Mouse (Mus musculus) heart, postnatal 0 days (tissue): ENCODE measurements around the gene Mettl8. TPM values are rescaled to one million over a fixed set of nuclear protein-coding genes. Genes with fewer than 3 reads are reported as not detected.

Source experiments
- ATAC-seq: fragments of 200-750 bp; cut with Nextera tagmentation; 2 replicates; pipeline ENCODE4 v1.8.0; 2017; ENCODE audit warnings: low read depth, moderate number of reproducible peaks, moderate library complexity; ENCODE audit not compliant: insufficient read depth
- DNase-seq: peaks from one replicate; pipeline ENCODE4 v3.0.0-alpha.2; 2016; ENCODE audit warnings: low spot score
- H3K27ac ChIP-seq: fragments of 300-500 bp; sonication (generic); 2 replicates; pipeline ENCODE4 v1.5.1; 2014; ENCODE audit warnings: low read depth, mild to moderate bottlenecking
- H3K27me3 ChIP-seq: fragments of 300-500 bp; sonication (generic); 2 replicates; pipeline ENCODE4 v1.6.1; 2014; ENCODE audit warnings: low read length, mixed read lengths; ENCODE audit not compliant: control insufficient read depth, insufficient read depth
- H3K36me3 ChIP-seq: fragments of 300-500 bp; sonication (generic); replicated peaks from 2 replicates; pipeline ENCODE4 v1.6.1; 2014; ENCODE audit warnings: low read length, mixed read lengths; ENCODE audit not compliant: control insufficient read depth, insufficient read depth
- H3K4me1 ChIP-seq: fragments of 300-500 bp; sonication (generic); 2 replicates; pipeline ENCODE4 v1.6.1; 2014; ENCODE audit warnings: antibody characterized with exemption; ENCODE audit not compliant: control insufficient read depth, insufficient read depth
- H3K4me2 ChIP-seq: fragments of 300-500 bp; sonication (generic); 2 replicates; pipeline ENCODE4 v1.6.1; 2014; ENCODE audit warnings: low read depth, mild to moderate bottlenecking, low read length, moderate library complexity
- H3K4me3 ChIP-seq: fragments of 300-500 bp; sonication (generic); 2 replicates; pipeline ENCODE4 v1.5.1; 2014; ENCODE audit warnings: low read depth, low read length
- H3K9ac ChIP-seq: fragments of 300-500 bp; sonication (generic); replicated peaks from 2 replicates; pipeline ENCODE4 v1.6.1; 2014; ENCODE audit warnings: low read depth, low read length, mixed read lengths
- H3K9me3 ChIP-seq: fragments of 300-500 bp; sonication (generic); replicated peaks from 2 replicates; pipeline ENCODE4 v1.6.1; 2016; ENCODE audit warnings: low read length; ENCODE audit not compliant: control insufficient read depth
- CTCF ChIP-seq: IDR thresholded peaks from 2 replicates; pipeline ENCODE4 v1.5.1; 2016; ENCODE audit warnings: antibody characterized with exemption, control low read depth, low read depth
- EP300 ChIP-seq: IDR thresholded peaks from 2 replicates; pipeline ENCODE4 v1.6.1; 2016; ENCODE audit warnings: antibody characterized with exemption, low read depth
- WGBS: fragments of 180-500 bp; shearing (Covaris S2); extraction: QIAGEN DNeasy Blood & Tissue Kit; methylation state at CpG from one replicate; pipeline ENCODE4 v1.1.7; 2014; 5-methylcytosine and 5-hydroxymethylcytosine counted together
- polyA plus RNA-seq: library from polyadenylated mRNA; unstranded; fragments of >200 nt; fragmentation: Nextera tagmentation; extraction: Ambion mirVana; gene quantifications from 2 replicates; pipeline ENCODE4 v1.2.1, GENCODE M21; 2015
- total RNA-seq: library from RNA; depleted of rRNA; stranded (reverse); fragments of >200 nt; gene quantifications from 2 replicates; pipeline ENCODE4 v1.2.3, GENCODE M21; 2014; ENCODE audit warnings: low replicate concordance

Mettl8 gene
- total and polyA plus RNA-seq, 2 experiments from 2014 or later = 5.0 to 11.0 TPM

GRCm38 (mm10) chr2:71019277-71019676 lies 36.1 kb downstream of the Mettl8 start:
- DNase-seq (peak; percentile 57), ATAC-seq (peak; percentile 63)
- Histone ChIP-seq H3K9ac (0 out of 2 replicates have a peak overlapping the region, but pooled peaks have one; percentile 10), H3K27ac (peak overlapping the region; percentile 72), H3K36me3 (no peaks in the 10 kb centered on the region; the same call in 1 of the 2 replicates), H3K27me3 (no peaks in the 10 kb centered on the region), H3K4me3 (no peak overlapping the region), H3K4me2 (no peak overlapping the region), H3K4me1 (peaks cover 5% of the 10 kb centered on the region; the same call in 1 of the 2 replicates), H3K9me3 (no peaks in the 10 kb centered on the region)
- TF ChIP-seq CTCF (no peak), EP300 (no peak)
- 36% methylated on average over 9 of the region's 9 CpGs for WGBS

- H3K4me1 ChIP-seq = no peaks in the 10 kb centered on the region
Measured at GRCm38 (mm10) chr2:71013521-71013920, 41.9 kb downstream of the Mettl8 start.

GRCm38 (mm10) chr2:71011816-71012215 lies 43.6 kb downstream of the Mettl8 start:
- H3K27ac ChIP-seq = no peak overlapping the region
- no peak overlapping the region for H3K9ac ChIP-seq
- no peaks in the 10 kb centered on the region for H3K36me3 ChIP-seq
- H3K9me3 ChIP-seq = no peaks in the 10 kb centered on the region
- DNase-seq (no peak), ATAC-seq (no peak)
- no peaks in the 10 kb centered on the region for H3K4me1 ChIP-seq
- no peak overlapping the region for H3K4me2 ChIP-seq
- H3K27me3 ChIP-seq = no peaks in the 10 kb centered on the region
- TF ChIP-seq CTCF (no peak), EP300 (no peak)
- 89% methylated on average over 1 of the region's 1 CpGs for WGBS
- H3K4me3 ChIP-seq = no peak overlapping the region

More at GRCm38 (mm10) chr2:71013521-71013920, 41.9 kb downstream of the Mettl8 start:
- 88% methylated on average over 7 of the region's 7 CpGs for WGBS
- TF ChIP-seq EP300 (no peak), CTCF (no peak)
- H3K9me3 ChIP-seq = no peaks in the 10 kb centered on the region
- H3K27ac ChIP-seq = no peak overlapping the region
- ATAC-seq (no peak), DNase-seq (no peak)
- no peaks in the 10 kb centered on the region for H3K27me3 ChIP-seq
- no peak overlapping the region for H3K9ac ChIP-seq
- no peak overlapping the region for H3K4me3 ChIP-seq
- H3K4me2 ChIP-seq = no peak overlapping the region
- no peaks in the 10 kb centered on the region for H3K36me3 ChIP-seq

GRCm38 (mm10) chr2:71004354-71004753 lies 51.0 kb downstream of the Mettl8 start:
- H3K4me3 ChIP-seq = no peak overlapping the region
- no peak overlapping the region for H3K4me2 ChIP-seq
- H3K4me1 ChIP-seq = no peaks in the 10 kb centered on the region
- no peaks in the 10 kb centered on the region for H3K9me3 ChIP-seq
- TF ChIP-seq CTCF (no peak), EP300 (no peak)
- no peak overlapping the region for H3K9ac ChIP-seq
- H3K27me3 ChIP-seq = no peaks in the 10 kb centered on the region
- DNase-seq = no peak
- ATAC-seq = no peak
- 43% methylated on average over 4 of the region's 4 CpGs for WGBS
- H3K27ac ChIP-seq = no peak overlapping the region
- no peaks in the 10 kb centered on the region for H3K36me3 ChIP-seq

GRCm38 (mm10) chr2:71002509-71002908 lies 52.9 kb downstream of the Mettl8 start:
- no peak overlapping the region for H3K27ac ChIP-seq
- TF ChIP-seq EP300 = no peak
- TF ChIP-seq CTCF = no peak
- WGBS = 65% methylated on average over 1 of the region's 1 CpGs
- H3K9me3 ChIP-seq = no peaks in the 10 kb centered on the region
- no peaks in the 10 kb centered on the region for H3K27me3 ChIP-seq
- H3K4me3 ChIP-seq = no peak overlapping the region
- ATAC-seq (no peak), DNase-seq (no peak)
- no peaks in the 10 kb centered on the region for H3K36me3 ChIP-seq
- no peak overlapping the region for H3K4me2 ChIP-seq
- no peak overlapping the region for H3K9ac ChIP-seq
- no peaks in the 10 kb centered on the region for H3K4me1 ChIP-seq

- Histone ChIP-seq H3K9ac (no peak overlapping the region), H3K4me1 (no peaks in the 10 kb centered on the region), H3K4me3 (no peak overlapping the region), H3K36me3 (no peaks in the 10 kb centered on the region), H3K27me3 (no peaks in the 10 kb centered on the region), H3K4me2 (no peak overlapping the region), H3K27ac (no peak overlapping the region), H3K9me3 (no peaks in the 10 kb centered on the region)
- ATAC-seq = no peak
- 42% methylated on average over 2 of the region's 2 CpGs for WGBS
- DNase-seq = no peak
- no peak for TF ChIP-seq EP300
Measured at GRCm38 (mm10) chr2:70998771-70999170, 56.6 kb downstream of the Mettl8 start.
